Mouse (Mus musculus) forebrain, embryonic 12.5 days (tissue): Measurements from ENCODE around the gene Gm20388. TPM values are rescaled to one million over a fixed set of nuclear protein-coding genes. Genes with fewer than 3 reads are reported as not detected.

Experiments used
- ATAC-seq: fragments of 200-750 bp; cut with Nextera tagmentation; 2 replicates; pipeline ENCODE4 v1.8.0; 2017; ENCODE audit warnings: moderate TSS enrichment; ENCODE audit not compliant: low FRiP score
- H3K27ac ChIP-seq: fragments of 300-500 bp; sonication (generic); 2 replicates; pipeline ENCODE4 v1.5.1; 2016; ENCODE audit warnings: mild to moderate bottlenecking
- H3K27me3 ChIP-seq: fragments of 300-500 bp; sonication (generic); 2 replicates; pipeline ENCODE4 v1.6.1; 2016; ENCODE audit warnings: mild to moderate bottlenecking
- H3K36me3 ChIP-seq: fragments of 300-500 bp; sonication (generic); replicated peaks from 2 replicates; pipeline ENCODE4 v1.6.1; 2016; ENCODE audit warnings: mild to moderate bottlenecking
- H3K4me1 ChIP-seq: fragments of 300-500 bp; sonication (generic); 2 replicates; pipeline ENCODE4 v1.6.1; 2016
- H3K4me2 ChIP-seq: fragments of 300-500 bp; sonication (generic); 2 replicates; pipeline ENCODE4 v1.6.1; 2016; ENCODE audit warnings: mild to moderate bottlenecking, moderate library complexity
- H3K4me3 ChIP-seq: fragments of 300-500 bp; sonication (generic); replicated peaks from 2 replicates; pipeline ENCODE4 v1.5.1; 2016; ENCODE audit warnings: mild to moderate bottlenecking
- H3K9ac ChIP-seq: fragments of 300-500 bp; sonication (generic); 2 replicates; pipeline ENCODE4 v1.6.1; 2016; ENCODE audit warnings: mild to moderate bottlenecking
- H3K9me3 ChIP-seq: fragments of 300-500 bp; sonication (generic); 2 replicates; pipeline ENCODE4 v1.6.1; 2016
- WGBS: fragments of 180-500 bp; shearing (Covaris S2); methylation state at CpG from one replicate; pipeline ENCODE4 v1.1.7; 2016; 5-methylcytosine and 5-hydroxymethylcytosine counted together
- polyA plus RNA-seq: library from polyadenylated mRNA; unstranded; fragments of >200 nt; fragmentation: Nextera tagmentation; extraction: Ambion mirVana; gene quantifications from 2 replicates; pipeline ENCODE4 v1.2.1, GENCODE M21; 2016

Gene Gm20388
- polyA plus RNA-seq, 1 experiment from 2014 or later, result not detected

- no peak overlapping the region for H3K4me2 ChIP-seq
- no peak overlapping the region for H3K9ac ChIP-seq
- no peak for ATAC-seq
- H3K9me3 ChIP-seq, result no peaks in the 10 kb centered on the region
- no peaks in the 10 kb centered on the region for H3K4me1 ChIP-seq
- no peak overlapping the region for H3K27ac ChIP-seq
- H3K4me3 ChIP-seq, result no peak overlapping the region
- no peaks in the 10 kb centered on the region for H3K36me3 ChIP-seq
- H3K27me3 ChIP-seq, result no peaks in the 10 kb centered on the region
- 80% methylated on average over 8 of the region's 8 CpGs for WGBS
Measured at GRCm38 (mm10) chr8:122149606-122150005, 2239.0 kb downstream of the Gm20388 start.

- 86% methylated on average over 3 of the region's 3 CpGs for WGBS
Measured at GRCm38 (mm10) chr8:122151541-122151940, 2240.9 kb downstream of the Gm20388 start.

GRCm38 (mm10) chr8:122155082-122155643 lies 2244.5 kb downstream of the Gm20388 start:
- H3K27me3 ChIP-seq, result no peaks in the 10 kb centered on the region
- H3K4me3 ChIP-seq, result no peak overlapping the region
- no peak overlapping the region for H3K4me2 ChIP-seq
- H3K4me1 ChIP-seq, result peaks cover 7% of the 10 kb centered on the region
- H3K27ac ChIP-seq, result no peak overlapping the region
- no peaks in the 10 kb centered on the region for H3K9me3 ChIP-seq
- H3K9ac ChIP-seq, result no peak overlapping the region
- WGBS, result 42% methylated on average over 10 of the region's 10 CpGs
- no peak for ATAC-seq
- H3K36me3 ChIP-seq, result no peaks in the 10 kb centered on the region

More at GRCm38 (mm10) chr8:122151541-122151940, 2240.9 kb downstream of the Gm20388 start:
- Histone ChIP-seq H3K36me3 (no peaks in the 10 kb centered on the region), H3K4me3 (no peak overlapping the region), H3K4me1 (peaks cover 7% of the 10 kb centered on the region), H3K9me3 (no peaks in the 10 kb centered on the region), H3K4me2 (no peak overlapping the region), H3K27me3 (no peaks in the 10 kb centered on the region), H3K27ac (no peak overlapping the region), H3K9ac (no peak overlapping the region)
- ATAC-seq, result no peak

- no peak overlapping the region for H3K4me2 ChIP-seq
- no peaks in the 10 kb centered on the region for H3K27me3 ChIP-seq
- H3K27ac ChIP-seq, result no peak overlapping the region
- H3K36me3 ChIP-seq, result no peaks in the 10 kb centered on the region
- H3K9ac ChIP-seq, result no peak overlapping the region
- ATAC-seq, result no peak
- no peaks in the 10 kb centered on the region for H3K9me3 ChIP-seq
- 97% methylated on average over 9 of the region's 9 CpGs for WGBS
- no peak overlapping the region for H3K4me3 ChIP-seq
- peaks cover 7% of the 10 kb centered on the region for H3K4me1 ChIP-seq
Measured at GRCm38 (mm10) chr8:122155964-122156363, 2245.3 kb downstream of the Gm20388 start.

GRCm38 (mm10) chr8:122157689-122158088 lies 2247.0 kb downstream of the Gm20388 start:
- no peak for ATAC-seq
- Histone ChIP-seq H3K27ac (no peak overlapping the region), H3K4me1 (peaks cover 7% of the 10 kb centered on the region), H3K27me3 (0 out of 2 replicates have a peak, but pooled peaks cover 2% of the 10 kb centered on the region), H3K9me3 (no peaks in the 10 kb centered on the region), H3K4me2 (no peak overlapping the region), H3K36me3 (no peaks in the 10 kb centered on the region), H3K9ac (no peak overlapping the region), H3K4me3 (no peak overlapping the region)
- 78% methylated on average over 12 of the region's 12 CpGs for WGBS

- H3K27ac ChIP-seq, result no peak overlapping the region
- H3K9ac ChIP-seq, result no peak overlapping the region
- H3K36me3 ChIP-seq, result no peaks in the 10 kb centered on the region
- no peak overlapping the region for H3K4me3 ChIP-seq
- no peak overlapping the region for H3K4me2 ChIP-seq
- H3K4me1 ChIP-seq, result peaks cover 3% of the 10 kb centered on the region
- 0 out of 2 replicates have a peak, but pooled peaks cover 2% of the 10 kb centered on the region for H3K27me3 ChIP-seq
- no peak for ATAC-seq
- no peaks in the 10 kb centered on the region for H3K9me3 ChIP-seq
- WGBS, result 83% methylated on average over 5 of the region's 5 CpGs
Measured at GRCm38 (mm10) chr8:122160165-122160564, 2249.5 kb downstream of the Gm20388 start.

- no peaks in the 10 kb centered on the region for H3K36me3 ChIP-seq
- no peak overlapping the region for H3K4me3 ChIP-seq
- no peaks in the 10 kb centered on the region for H3K4me1 ChIP-seq
- H3K9ac ChIP-seq, result no peak overlapping the region
- WGBS, result 29% methylated on average over 8 of the region's 8 CpGs
- H3K27ac ChIP-seq, result no peak overlapping the region
- ATAC-seq, result no peak
- H3K4me2 ChIP-seq, result no peak overlapping the region
- H3K27me3 ChIP-seq, result 0 out of 2 replicates have a peak, but pooled peaks cover 2% of the 10 kb centered on the region
- no peaks in the 10 kb centered on the region for H3K9me3 ChIP-seq
Measured at GRCm38 (mm10) chr8:122162992-122163391, 2252.4 kb downstream of the Gm20388 start.

GRCm38 (mm10) chr8:122167204-122167860 lies 2256.7 kb downstream of the Gm20388 start:
- no peaks in the 10 kb centered on the region for H3K27me3 ChIP-seq
- WGBS, result 81% methylated on average over 14 of the region's 14 CpGs
- no peak overlapping the region for H3K4me2 ChIP-seq
- H3K4me3 ChIP-seq, result no peak overlapping the region
- ATAC-seq, result no peak
- no peak overlapping the region for H3K27ac ChIP-seq
- H3K9ac ChIP-seq, result no peak overlapping the region
- no peaks in the 10 kb centered on the region for H3K9me3 ChIP-seq
- H3K4me1 ChIP-seq, result no peaks in the 10 kb centered on the region
- no peaks in the 10 kb centered on the region for H3K36me3 ChIP-seq

- no peaks in the 10 kb centered on the region for H3K9me3 ChIP-seq
- no peaks in the 10 kb centered on the region for H3K27me3 ChIP-seq
- no peak overlapping the region for H3K4me2 ChIP-seq
- no peak for ATAC-seq
- 98% methylated on average over 2 of the region's 2 CpGs for WGBS
- H3K4me1 ChIP-seq, result peaks cover 4% of the 10 kb centered on the region; the same call in 1 of the 2 replicates
- no peaks in the 10 kb centered on the region for H3K36me3 ChIP-seq
- no peak overlapping the region for H3K27ac ChIP-seq
- no peak overlapping the region for H3K4me3 ChIP-seq
- no peak overlapping the region for H3K9ac ChIP-seq
Measured at GRCm38 (mm10) chr8:122169446-122169845, 2258.8 kb downstream of the Gm20388 start.

- no peak overlapping the region for H3K4me2 ChIP-seq
- WGBS, result 84% methylated on average over 4 of the region's 4 CpGs
- no peak for ATAC-seq
- H3K27me3 ChIP-seq, result no peaks in the 10 kb centered on the region
- H3K9ac ChIP-seq, result no peak overlapping the region
- H3K4me3 ChIP-seq, result no peak overlapping the region
- no peaks in the 10 kb centered on the region for H3K9me3 ChIP-seq
- H3K27ac ChIP-seq, result no peak overlapping the region
- H3K36me3 ChIP-seq, result no peaks in the 10 kb centered on the region
- H3K4me1 ChIP-seq, result peaks cover 6% of the 10 kb centered on the region; the same call in 1 of the 2 replicates
Measured at GRCm38 (mm10) chr8:122171823-122172222, 2261.2 kb downstream of the Gm20388 start.

- no peak overlapping the region for H3K4me2 ChIP-seq
- H3K9me3 ChIP-seq, result no peaks in the 10 kb centered on the region
- no peaks in the 10 kb centered on the region for H3K36me3 ChIP-seq
- H3K27ac ChIP-seq, result no peak overlapping the region
- H3K9ac ChIP-seq, result no peak overlapping the region
- no peak for ATAC-seq
- no peaks in the 10 kb centered on the region for H3K27me3 ChIP-seq
- WGBS, result 50% methylated on average over 10 of the region's 10 CpGs
- H3K4me3 ChIP-seq, result no peak overlapping the region
- peaks cover 6% of the 10 kb centered on the region; the same call in 1 of the 2 replicates for H3K4me1 ChIP-seq
Measured at GRCm38 (mm10) chr8:122174133-122174930, 2263.7 kb downstream of the Gm20388 start.

GRCm38 (mm10) chr8:122178392-122178890 lies 2267.8 kb downstream of the Gm20388 start:
- no peak for ATAC-seq

More at GRCm38 (mm10) chr8:122178392-122178890, 2267.8 kb downstream of the Gm20388 start:
- peaks cover 6% of the 10 kb centered on the region; the same call in 1 of the 2 replicates for H3K4me1 ChIP-seq
- H3K36me3 ChIP-seq, result no peaks in the 10 kb centered on the region
- H3K27me3 ChIP-seq, result no peaks in the 10 kb centered on the region
- no peak overlapping the region for H3K4me2 ChIP-seq
- H3K9me3 ChIP-seq, result no peaks in the 10 kb centered on the region
- H3K27ac ChIP-seq, result no peak overlapping the region
- H3K9ac ChIP-seq, result no peak overlapping the region
- H3K4me3 ChIP-seq, result no peak overlapping the region
- 75% methylated on average over 4 of the region's 4 CpGs for WGBS
